Mouse (Mus musculus) olfactory bulb, adult 2 months (tissue): Measurements from ENCODE around the gene Bicdl1.

Experiments used
- CTCF ChIP-seq: fragments of 200-500 bp; IDR thresholded peaks from 2 replicates; pipeline ENCODE4 v1.5.1; 2012; ENCODE audit warnings: low read depth, mild to moderate bottlenecking, low read length, moderate library complexity; ENCODE audit not compliant: insufficient read depth
- POLR2A ChIP-seq: fragments of 200-500 bp; IDR thresholded peaks from 2 replicates; pipeline ENCODE4 v1.6.1; 2012; ENCODE audit warnings: mild to moderate bottlenecking, low read depth, low read length, moderate library complexity; ENCODE audit not compliant: insufficient read depth

- TF ChIP-seq CTCF = no peak
- TF ChIP-seq POLR2A = no peak
Observed at GRCm38 (mm10) chr5:115770048-115770447, 38.6 kb upstream of the Bicdl1 start.
